Mouse (Mus musculus): ENCODE measurements around the gene Fut9. TPM values are rescaled to one million over a fixed set of nuclear protein-coding genes. Genes with fewer than 3 reads are reported as not detected.

Gene Fut9
- polyA plus RNA-seq, 1 experiment, result 0.01 TPM

DNA sequence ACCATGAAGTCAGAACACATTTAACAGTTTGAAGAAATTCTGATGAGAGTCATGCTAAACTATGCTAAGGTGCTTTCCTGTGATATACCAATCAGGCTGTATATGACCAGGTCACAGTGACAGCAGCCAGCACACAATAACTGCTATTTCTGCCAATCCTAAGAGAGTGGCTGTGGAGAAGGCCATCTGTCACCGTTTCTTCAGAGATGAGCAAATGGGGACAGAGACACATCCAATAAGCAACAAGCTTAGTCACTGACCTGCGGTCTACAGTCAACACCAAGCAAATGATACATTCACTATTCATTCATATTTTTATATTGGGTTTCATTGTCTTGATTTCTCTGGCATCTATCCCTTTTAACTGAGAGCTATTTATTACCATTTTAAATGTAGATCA, 176.9 kb downstream of the Fut9 start:
- no peak overlapping the region for H3K27ac ChIP-seq (ENCODE audit: control insufficient read depth, insufficient read depth, low read depth, low read length)
- no peaks in the 10 kb centered on the region for H3K36me3 ChIP-seq (ENCODE audit: control insufficient read depth, insufficient read depth, low read length)
- TF ChIP-seq CTCF (IDR thresholded peaks at IDR 0.05; ENCODE audit: control insufficient read depth, insufficient read depth, insufficient replicate concordance, low read depth, low read length), result no peak
- no peak for TF ChIP-seq POLR2A (IDR thresholded peaks at IDR 0.05; ENCODE audit: control insufficient read depth, low read depth, low read length)
- H3K4me3 ChIP-seq (ENCODE audit: control insufficient read depth, low read depth, low read length), result no peak overlapping the region
- no peaks in the 10 kb centered on the region for H3K27me3 ChIP-seq (ENCODE audit: control insufficient read depth, insufficient read depth, low read length)
- H3K4me1 ChIP-seq (ENCODE audit: control insufficient read depth, insufficient read depth, low read length), result no peaks in the 10 kb centered on the region

DNA sequence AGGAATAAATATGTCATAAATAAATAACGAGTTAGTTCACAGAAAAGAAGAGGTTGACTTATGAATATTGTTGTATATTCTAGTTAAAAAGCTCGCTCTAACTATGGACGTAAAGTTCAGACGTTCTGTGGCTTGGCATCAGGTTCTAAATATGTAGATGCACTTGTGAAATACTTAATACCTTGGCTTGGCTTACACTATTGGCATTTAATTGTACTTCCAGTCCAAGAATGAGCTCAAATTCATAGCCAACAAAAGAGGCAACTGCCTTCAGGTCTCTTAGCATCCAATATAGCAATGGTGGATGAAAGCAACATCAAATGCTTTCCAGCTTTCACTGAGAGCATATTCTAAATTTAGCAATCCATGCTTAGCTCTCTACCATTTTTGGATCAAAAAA, 182.7 kb downstream of the Fut9 start:
- no peak overlapping the region for H3K27ac ChIP-seq (ENCODE audit: control insufficient read depth, insufficient read depth, low read depth, low read length)
- H3K4me1 ChIP-seq (ENCODE audit: control insufficient read depth, insufficient read depth, low read length), result no peaks in the 10 kb centered on the region
- H3K36me3 ChIP-seq (ENCODE audit: control insufficient read depth, insufficient read depth, low read length), result no peaks in the 10 kb centered on the region
- no peak overlapping the region for H3K4me3 ChIP-seq (ENCODE audit: control insufficient read depth, low read depth, low read length)
- no peak for TF ChIP-seq CTCF (IDR thresholded peaks at IDR 0.05; ENCODE audit: control insufficient read depth, insufficient read depth, insufficient replicate concordance, low read depth, low read length)
- no peak for TF ChIP-seq POLR2A (IDR thresholded peaks at IDR 0.05; ENCODE audit: control insufficient read depth, low read depth, low read length)
- no peaks in the 10 kb centered on the region for H3K27me3 ChIP-seq (ENCODE audit: control insufficient read depth, insufficient read depth, low read length)

DNA sequence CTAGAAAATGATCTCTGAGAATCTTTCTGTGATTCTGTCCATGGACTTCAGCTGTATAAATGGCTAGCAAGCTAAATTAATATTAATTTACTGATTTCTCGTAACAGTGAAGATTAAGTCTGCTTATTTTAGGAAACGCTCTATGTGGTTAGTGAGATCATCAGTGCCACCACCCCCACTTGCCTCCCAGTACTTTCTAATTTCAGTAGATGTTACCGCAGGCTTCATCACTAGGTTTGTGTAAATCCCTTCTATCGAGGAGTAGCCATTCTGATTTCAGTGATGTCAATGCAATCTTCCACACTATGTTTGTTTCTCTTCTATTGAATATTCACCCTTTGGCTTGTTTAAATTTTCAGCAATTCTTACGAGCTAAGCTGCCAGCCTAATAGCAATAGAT, 186.6 kb downstream of the Fut9 start:
- H3K4me1 ChIP-seq (ENCODE audit: control insufficient read depth, insufficient read depth, low read length), result no peaks in the 10 kb centered on the region
- H3K27ac ChIP-seq (ENCODE audit: control insufficient read depth, insufficient read depth, low read depth, low read length), result no peak overlapping the region
- H3K27me3 ChIP-seq (ENCODE audit: control insufficient read depth, insufficient read depth, low read length), result no peaks in the 10 kb centered on the region
- TF ChIP-seq CTCF (IDR thresholded peaks at IDR 0.05; ENCODE audit: control insufficient read depth, insufficient read depth, insufficient replicate concordance, low read depth, low read length), result no peak
- TF ChIP-seq POLR2A (IDR thresholded peaks at IDR 0.05; ENCODE audit: control insufficient read depth, low read depth, low read length), result no peak
- no peak overlapping the region for H3K4me3 ChIP-seq (ENCODE audit: control insufficient read depth, low read depth, low read length)
- no peaks in the 10 kb centered on the region for H3K36me3 ChIP-seq (ENCODE audit: control insufficient read depth, insufficient read depth, low read length)

DNA sequence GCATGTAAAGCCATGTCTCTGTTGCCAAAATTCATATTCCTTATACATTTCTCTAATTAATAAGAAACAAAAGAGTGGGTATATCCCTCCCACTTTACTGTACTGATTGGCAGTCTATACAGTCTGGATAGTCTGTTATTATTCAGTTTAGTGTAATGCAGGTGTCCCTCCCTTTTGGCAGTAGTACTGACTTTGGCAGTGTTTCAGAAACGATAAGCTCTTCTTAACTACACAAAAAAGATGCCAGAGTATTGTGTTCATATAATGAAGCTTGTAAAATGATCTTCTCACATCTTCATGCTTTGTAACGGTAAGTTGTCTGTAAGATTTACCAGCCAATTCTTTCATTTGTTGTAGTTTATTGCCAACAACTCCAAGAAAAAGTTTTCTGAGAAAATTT, 189.6 kb downstream of the Fut9 start:
- Histone ChIP-seq H3K36me3 (ENCODE audit: control insufficient read depth, insufficient read depth, low read length) (no peaks in the 10 kb centered on the region), H3K27ac (ENCODE audit: control insufficient read depth, insufficient read depth, low read depth, low read length) (no peak overlapping the region), H3K27me3 (ENCODE audit: control insufficient read depth, insufficient read depth, low read length) (no peaks in the 10 kb centered on the region), H3K4me3 (ENCODE audit: control insufficient read depth, low read depth, low read length) (no peak overlapping the region), H3K4me1 (ENCODE audit: control insufficient read depth, insufficient read depth, low read length) (no peaks in the 10 kb centered on the region)
- TF ChIP-seq CTCF (IDR thresholded peaks at IDR 0.05; ENCODE audit: control insufficient read depth, insufficient read depth, insufficient replicate concordance, low read depth, low read length), result no peak
- TF ChIP-seq POLR2A (IDR thresholded peaks at IDR 0.05; ENCODE audit: control insufficient read depth, low read depth, low read length), result no peak

DNA sequence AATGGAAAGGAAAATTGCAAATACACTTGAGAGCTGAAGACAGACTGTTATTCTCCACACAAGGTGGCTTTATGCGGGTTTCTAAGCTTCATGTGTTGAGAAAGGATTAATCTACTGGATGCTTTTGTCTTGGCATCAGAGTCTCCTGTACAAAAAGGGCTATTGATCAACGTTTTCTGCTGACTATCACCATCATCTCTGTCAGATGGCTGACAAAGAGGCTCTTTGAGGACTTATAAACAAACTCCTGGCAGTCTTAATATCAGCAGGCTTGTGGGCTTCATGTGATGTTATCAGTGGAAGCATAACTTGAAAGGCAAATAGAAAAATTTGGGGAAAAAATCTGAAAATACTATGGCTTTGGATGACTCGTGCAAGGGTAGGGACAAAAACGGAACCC, 206.8 kb downstream of the Fut9 start:
- Histone ChIP-seq H3K36me3 (ENCODE audit: control insufficient read depth, insufficient read depth, low read length) (no peaks in the 10 kb centered on the region), H3K4me1 (ENCODE audit: control insufficient read depth, insufficient read depth, low read length) (no peaks in the 10 kb centered on the region), H3K27ac (ENCODE audit: control insufficient read depth, insufficient read depth, low read depth, low read length) (no peak overlapping the region), H3K4me3 (ENCODE audit: control insufficient read depth, low read depth, low read length) (no peak overlapping the region), H3K27me3 (ENCODE audit: control insufficient read depth, insufficient read depth, low read length) (no peaks in the 10 kb centered on the region)
- TF ChIP-seq POLR2A (IDR thresholded peaks at IDR 0.05; ENCODE audit: control insufficient read depth, low read depth, low read length), result no peak
- TF ChIP-seq CTCF (IDR thresholded peaks at IDR 0.05; ENCODE audit: control insufficient read depth, insufficient read depth, insufficient replicate concordance, low read depth, low read length), result no peak

All from testis, adult 2 months (tissue).